Mouse (Mus musculus): Measurements from ENCODE around the gene Srarp.

The Srarp gene

GRCm38 (mm10) chr4:141456193-141456938, 20.5 kb upstream of the Srarp start:
- no peak for DNase-seq

DNA sequence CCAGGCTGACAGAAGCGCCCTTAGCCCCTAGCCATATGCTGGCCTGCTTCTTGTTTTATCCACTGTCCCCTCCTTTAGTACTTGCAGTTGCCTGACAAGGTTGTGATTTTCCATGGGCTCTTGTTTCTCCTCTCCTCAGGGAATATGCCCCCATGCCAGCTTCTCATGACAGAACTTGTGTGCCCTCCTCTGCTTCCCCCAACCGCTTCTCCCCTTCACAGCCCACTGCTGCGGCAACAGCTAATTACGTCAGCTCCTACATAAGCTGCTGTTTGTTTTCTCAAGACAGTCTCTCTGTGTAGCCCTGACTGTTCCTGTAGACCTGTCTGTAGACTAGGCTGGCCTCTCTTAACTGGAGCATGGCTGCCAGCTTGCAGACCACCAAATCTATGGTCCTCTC, 19.6 kb upstream of the Srarp start:
- DNase-seq, result no peak

GRCm38 (mm10) chr4:141454581-141455350, 18.9 kb upstream of the Srarp start:
- DNase-seq, result no peak

- DNase-seq, result no peak
Observed at GRCm38 (mm10) chr4:141451916-141452450, 16.1 kb upstream of the Srarp start.

DNA sequence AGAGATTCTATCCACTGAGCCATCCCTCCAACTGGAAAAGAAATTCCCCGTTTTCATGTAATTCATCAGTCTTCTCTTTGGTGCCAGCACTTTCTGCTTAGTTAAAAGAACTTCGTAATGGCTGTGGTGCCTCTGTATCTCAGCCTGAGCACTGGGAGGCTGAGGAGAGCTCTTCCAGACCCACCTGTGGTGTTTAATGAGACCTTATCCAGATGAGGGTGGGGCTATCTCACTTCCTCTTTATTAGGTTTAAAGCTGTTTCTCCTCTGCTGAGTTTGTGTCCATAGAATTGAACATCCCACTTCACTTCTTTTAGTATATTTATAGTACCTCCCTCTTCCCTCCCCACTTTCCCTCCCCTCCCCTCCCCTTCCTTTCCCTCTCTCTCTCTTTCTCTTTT, 15.3 kb upstream of the Srarp start:
- no peak for DNase-seq

GRCm38 (mm10) chr4:141446211-141446610, 10.3 kb upstream of the Srarp start:
- DNase-seq, result no peak

- no peak for DNase-seq
Observed at GRCm38 (mm10) chr4:141445328-141445720, 9.4 kb upstream of the Srarp start.

DNA sequence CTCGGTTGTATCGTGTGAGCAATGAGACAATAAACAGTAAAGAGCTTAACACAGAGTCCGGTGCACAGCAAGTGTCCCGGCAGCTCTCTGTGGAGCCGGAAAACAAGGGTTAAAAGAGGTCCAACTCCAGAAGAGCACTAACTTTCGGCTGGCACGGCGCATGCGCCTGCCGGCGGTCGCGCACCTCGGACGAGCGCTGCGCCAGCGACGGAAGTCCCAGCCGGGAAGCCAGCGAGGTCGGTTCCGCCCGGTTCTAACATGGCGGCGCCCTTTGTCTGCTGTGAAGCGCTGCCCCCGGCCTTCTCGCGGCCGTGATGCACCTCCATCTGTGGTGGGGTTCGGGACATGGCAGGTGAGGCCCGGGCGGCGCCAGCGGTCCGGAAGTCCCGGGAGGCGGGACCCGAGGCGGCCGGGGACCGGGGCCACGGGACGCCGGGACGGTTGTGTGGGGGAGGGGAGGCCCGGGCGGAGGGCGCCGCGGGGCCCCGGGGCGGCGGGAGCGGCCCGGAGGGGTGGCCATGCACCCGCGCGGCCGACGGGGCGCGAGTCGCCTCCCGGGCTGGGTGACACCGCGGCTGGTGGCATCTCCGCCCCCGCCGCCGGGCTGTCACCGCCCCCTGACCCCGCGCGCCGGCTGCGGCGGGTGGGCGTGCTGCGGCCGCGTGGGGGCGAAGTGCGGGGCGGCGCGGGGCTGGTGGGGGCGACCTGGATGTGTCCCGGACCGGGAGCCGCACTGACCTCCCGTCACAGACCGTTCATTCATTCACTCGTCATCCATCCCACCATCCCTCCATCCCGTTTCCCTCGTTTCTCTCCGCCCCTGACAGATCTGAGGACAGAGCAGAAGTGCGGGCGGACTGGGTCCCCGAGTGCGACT, 8.8 kb upstream of the Srarp start, which contains the start of gene Zbtb17:
Zbtb17 (plus strand) TSS at position 204 of the 877 bp plus-strand sequence.
- peak; percentile 84 to 92 for DNase-seq

DNA sequence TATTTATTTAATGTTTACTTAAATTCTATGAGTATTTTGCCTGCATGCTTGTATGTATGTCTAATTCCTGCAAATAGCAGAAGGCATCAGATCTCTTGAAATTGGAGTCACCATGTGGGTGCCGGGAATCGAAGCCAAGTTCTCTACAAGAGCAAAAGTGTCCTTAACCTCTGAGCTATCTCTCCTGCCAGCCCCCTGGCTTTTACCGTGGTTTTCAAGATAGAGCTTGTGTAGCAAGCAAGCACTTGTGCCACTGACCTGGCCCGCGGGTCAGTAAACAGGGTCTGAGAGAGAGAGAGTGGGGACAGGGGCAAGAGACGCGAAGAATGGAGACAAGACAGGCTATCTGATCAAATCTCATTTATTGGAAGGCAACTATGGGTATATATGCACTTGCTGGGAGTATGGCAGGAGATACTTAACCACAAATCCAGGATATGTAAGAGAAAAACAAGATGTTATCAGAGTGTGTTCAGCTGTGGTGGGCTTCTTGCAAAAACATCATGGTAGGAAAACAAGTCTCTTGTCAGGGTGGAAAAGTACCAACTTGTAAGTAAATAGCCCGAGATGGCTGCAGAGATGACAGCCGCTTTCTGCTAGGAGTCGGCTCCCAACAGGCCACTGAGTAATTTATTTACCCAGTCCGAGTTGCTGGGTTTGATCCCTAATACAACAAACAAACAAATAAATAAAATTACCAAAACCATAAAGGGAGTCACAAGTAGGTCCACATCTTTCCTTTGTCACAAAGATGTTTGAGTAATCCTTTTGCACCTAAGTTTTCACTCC, 7.9 kb upstream of the Srarp start:
- no peak for DNase-seq

DNA sequence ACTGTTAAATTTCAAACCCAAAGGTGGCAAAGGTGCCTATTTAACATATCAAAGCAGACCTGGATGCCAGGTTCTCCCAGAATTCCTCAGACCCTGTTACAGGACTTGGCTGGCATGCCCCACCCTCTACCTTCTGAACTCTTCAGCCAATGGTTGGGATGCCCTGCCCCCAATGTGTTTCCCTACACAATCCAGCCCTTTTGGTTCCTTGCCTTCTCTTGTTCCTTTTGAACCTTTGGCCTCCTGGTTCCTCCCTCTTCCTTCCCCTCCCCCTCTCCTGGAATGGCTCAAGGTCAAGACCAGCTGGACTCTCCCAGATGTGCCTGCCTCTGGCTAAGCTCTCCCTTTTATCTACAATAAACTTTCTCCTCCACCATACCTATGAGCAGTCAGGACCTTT, 5.0 kb upstream of the Srarp start:
- DNase-seq, result no peak

DNA sequence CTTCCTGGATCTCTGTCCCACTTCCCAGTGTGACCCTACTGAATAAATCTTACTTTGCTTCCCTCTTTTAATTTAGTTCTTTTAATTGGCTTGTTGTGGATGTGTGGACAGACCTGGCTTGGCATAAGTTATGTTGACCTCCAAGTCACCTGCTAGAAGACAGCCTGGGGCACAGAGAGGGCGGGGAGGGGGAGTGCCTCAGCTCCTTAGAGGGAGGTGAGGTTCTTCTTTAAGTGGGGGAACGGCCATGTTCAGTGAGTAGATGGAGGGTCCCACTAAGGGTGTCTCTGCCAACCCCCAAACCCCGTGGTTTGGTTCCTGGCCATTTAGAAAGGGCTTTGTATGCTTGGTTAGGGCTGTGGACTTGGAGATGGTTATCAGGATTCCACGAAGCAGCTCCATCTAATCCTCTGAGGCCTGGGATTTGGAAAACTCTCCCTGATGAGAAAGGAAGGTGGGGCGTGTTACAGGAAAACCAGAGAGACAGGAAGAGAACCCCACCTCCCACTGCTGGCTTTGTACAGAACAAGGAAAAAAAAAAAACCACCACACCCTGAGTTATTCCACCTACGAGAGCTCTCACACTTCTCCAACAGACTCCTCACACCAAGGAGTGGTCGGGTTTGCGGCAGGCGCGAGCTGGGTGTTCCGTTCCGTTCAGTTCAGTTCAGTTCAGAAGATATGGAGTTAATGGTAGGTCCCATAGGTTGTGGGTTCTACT, 3.3 kb upstream of the Srarp start:
- no peak for DNase-seq

GRCm38 (mm10) chr4:141433191-141433590, 2.7 kb downstream of the Srarp start:
- DNase-seq, result no peak

GRCm38 (mm10) chr4:141432666-141433065, 3.2 kb downstream of the Srarp start:
- no peak for DNase-seq

DNA sequence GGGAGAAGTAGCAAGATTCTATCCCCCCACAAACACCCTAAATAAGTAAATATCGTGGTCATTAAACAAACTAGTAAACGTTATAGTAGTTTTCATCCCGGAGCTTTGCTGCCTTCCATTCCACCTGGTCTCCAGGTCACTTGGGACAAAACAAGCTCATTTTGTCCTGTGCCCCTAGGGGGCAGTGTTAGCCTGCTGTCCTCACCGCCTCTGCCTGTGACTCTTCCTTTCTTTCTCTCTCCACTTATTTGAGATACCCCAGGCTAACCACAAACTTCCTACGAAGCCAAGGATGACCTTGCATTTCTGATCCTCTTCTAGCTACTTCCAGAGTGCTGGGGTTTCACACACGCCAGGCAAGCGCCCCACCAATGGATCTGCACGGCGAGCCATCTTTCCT, 4.9 kb downstream of the Srarp start:
- peak; percentile 81 to 87 for DNase-seq

DNA sequence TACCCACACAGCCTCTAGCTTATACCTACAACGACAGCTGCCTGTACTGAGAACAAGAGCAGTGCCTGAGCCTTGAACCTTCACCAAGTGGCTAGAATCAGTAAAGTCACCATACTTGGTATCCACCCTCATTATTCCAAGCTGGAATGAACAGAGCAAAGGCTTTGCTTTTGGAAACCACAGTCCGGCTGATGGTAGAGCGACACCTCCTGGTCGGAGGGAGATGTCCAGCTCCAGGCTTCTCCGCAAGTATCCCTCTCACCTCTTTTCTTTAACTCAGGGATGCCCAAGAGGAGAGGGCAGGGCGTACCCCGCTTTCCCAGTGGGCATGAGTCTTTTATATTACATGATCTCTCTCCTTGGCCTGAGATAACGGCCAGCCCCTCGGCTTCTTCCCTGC, 6.1 kb downstream of the Srarp start:
- no peak for DNase-seq

- DNase-seq, result no peak
Observed at GRCm38 (mm10) chr4:141429381-141429780, 6.5 kb downstream of the Srarp start.

GRCm38 (mm10) chr4:141427921-141428320, 8.0 kb downstream of the Srarp start:
- DNase-seq, result no peak

GRCm38 (mm10) chr4:141426796-141427745, 8.8 kb downstream of the Srarp start:
- no peak for DNase-seq

DNA sequence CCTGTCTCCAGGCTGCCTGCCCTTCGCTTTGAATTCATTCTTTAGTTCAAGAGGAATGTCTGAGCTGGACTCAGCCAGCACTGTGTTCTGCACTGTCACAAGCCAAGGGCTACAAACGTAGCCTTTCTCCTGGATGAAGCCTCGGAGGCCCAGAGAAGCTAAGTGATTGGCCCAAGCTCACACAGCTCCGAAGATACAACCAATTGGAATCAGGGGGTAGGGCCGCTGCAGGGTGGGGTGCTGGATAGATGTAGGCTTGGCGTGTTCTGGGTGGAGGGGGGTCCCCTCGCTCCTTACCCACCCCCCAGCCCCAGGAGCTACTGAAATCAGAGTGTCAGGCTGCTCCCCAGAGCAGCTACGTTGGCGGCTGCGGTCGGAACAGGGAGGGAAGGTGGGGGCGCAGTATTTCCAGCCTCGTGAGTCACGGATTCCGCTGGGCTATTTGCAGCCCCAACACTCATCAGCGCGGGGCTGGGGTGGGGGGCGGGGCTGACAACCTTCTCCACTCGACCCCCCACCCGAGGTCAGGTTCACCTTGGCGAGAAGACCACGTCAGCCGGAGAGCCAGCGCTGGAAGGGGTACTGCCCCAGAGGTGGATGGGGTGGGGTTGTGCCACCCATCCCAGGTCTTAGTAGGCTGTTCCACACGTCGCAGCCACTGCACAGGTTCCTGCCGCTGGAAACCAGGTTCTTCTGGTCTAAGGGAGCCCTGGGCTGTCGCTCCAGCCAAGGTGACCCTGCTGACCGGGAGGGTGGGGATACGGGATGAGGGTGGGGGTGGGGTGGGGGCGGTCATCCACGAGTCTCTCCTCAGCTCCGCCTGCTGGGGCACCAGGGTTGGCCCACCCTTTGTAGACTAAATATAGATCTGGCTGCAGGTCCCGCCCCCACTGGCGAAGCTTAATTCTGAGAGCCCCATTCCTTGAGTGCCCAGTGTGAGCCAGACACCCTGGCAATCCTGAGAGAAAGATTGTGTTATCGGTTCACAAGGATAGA, 10.1 kb downstream of the Srarp start:
- peak; percentile 49 to 54 for DNase-seq
